Mouse (Mus musculus) granulocyte monocyte progenitor cell, adult 5-6 weeks (primary cell): ENCODE measurements around the gene Mest. TPM values are rescaled to one million over a fixed set of nuclear protein-coding genes. Genes with fewer than 3 reads are reported as not detected.
A peak's percentile ranks its signal among the peaks of the same experiment; 100 is the strongest.

Experiments
- ATAC-seq: replicated peaks from 2 replicates; pipeline ENCODE4 v1.8.0; 2016; ENCODE audit warnings: mild to moderate bottlenecking, moderate TSS enrichment, inconsistent platforms; ENCODE audit not compliant: poor library complexity, severe bottlenecking
- total RNA-seq, 2 experiments: library from RNA; stranded (forward) in 1 of 2; stranded (reverse) in 1 of 2; fragments of 200-712, 200-1000 nt in 1 of 2; fragments of >200 nt in 1 of 2; fragmentation: Nextera tagmentation in 1 of 2; gene quantifications; 2 replicates each; pipeline ENCODE4 v1.2.3; 2014 to 2017

Mest gene
- total RNA-seq, 2 experiments from 2014 or later, result not detected

DNA sequence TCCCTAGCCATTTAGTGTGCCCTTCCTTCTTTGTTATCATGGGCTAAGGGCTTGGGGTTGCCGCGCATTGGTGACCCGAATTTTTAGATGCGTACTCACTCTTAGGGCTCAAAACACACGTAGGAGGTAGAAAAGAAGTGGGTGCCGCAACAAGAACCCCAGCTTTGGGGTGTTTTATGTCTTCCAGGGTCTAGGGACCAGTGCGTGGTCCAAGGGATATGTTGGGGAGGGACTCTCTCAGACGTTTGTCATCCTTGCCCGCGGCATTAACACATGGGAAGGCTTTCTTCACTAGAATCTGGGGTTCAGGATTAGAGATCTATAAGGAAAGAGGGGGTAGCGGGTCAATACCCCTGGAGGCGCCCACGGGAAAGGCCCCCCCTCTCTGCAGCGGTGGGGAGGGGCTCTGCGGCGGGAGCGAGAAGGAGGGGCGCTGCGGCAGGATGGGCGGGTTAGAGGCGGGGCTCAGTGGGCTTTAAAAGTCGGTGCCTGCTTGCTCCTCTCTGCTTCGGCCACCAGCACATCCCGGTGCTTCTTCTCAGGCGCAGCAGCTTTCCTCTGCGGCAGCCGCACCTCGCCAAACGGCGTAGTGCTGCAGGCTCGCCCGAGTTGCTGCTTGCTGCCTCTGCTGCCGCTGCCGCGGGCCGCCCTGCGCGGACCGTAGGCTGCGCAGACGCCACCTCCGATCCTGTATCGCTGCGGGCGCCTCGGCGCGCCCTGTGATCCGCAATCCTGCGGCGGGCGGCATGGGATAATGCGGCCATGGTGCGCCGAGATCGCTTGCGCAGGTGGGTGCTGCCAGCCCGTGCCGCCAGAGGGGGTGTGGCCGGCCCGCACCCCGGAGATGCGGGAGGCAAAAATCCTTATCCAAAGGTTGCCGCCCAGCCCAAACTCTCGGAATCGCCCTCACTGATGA lies 14.5 kb downstream of the Mest start:
- ATAC-seq, result peak; percentile 23

DNA sequence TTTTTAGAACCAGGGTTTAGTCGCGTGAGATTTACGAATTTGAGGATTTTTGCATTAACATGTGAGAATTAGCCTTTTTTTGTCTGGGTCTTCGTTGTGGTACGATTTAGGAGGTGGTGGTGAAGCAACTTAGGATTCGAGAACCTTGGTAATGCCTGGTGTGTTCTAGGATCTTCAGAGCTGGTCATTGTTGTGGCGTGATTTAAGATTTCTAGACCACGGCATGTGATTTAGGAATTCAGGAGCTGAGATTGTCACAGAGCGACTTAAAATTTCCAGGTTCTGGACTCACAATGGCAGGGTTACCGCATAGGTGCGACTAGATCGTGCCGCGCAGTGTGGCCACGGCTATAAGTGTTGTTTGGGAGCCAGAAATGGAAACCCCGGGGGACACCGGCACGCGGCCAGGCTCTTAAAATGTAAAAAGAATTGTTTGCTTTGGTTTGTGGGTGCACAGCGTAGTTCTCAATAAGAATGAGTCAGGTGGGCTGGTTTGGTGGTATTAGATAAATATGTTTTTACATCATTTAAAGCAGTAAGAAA lies 15.2 kb downstream of the Mest start:
- no peak for ATAC-seq

GRCm38 (mm10) chr6:30739177-30739747 lies 15.9 kb downstream of the Mest start:
- no peak for ATAC-seq

GRCm38 (mm10) chr6:30744846-30745245 lies 21.5 kb downstream of the Mest start:
- ATAC-seq, result no peak

- ATAC-seq, result no peak
Measured at GRCm38 (mm10) chr6:30745591-30745990, 22.2 kb downstream of the Mest start.

GRCm38 (mm10) chr6:30747631-30748357 lies 24.4 kb downstream of the Mest start:
- ATAC-seq, result no peak

- ATAC-seq, result no peak
Measured at GRCm38 (mm10) chr6:30748358-30748910, 25.1 kb downstream of the Mest start.

- ATAC-seq, result no peak
Measured at GRCm38 (mm10) chr6:30749042-30749689, 25.8 kb downstream of the Mest start.

DNA sequence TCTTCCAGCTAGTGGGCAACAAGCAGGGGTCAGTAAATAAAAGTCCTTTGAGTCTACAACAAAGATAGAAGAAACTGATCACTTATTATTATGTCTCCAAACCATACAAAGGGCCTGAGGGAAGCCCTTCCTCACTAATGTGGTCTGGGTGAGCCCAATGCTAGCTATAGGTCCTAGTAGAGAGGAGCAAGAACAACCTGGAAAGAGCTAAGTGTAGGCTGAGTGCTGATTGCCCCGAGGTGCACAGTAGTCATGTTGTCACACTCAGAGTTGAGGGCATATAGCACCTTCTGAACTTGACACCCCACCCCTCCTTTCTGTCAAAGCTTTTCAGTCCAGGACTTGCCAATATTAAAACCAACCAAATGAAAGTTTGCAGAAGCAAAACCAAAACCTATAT lies 26.5 kb downstream of the Mest start:
- ATAC-seq, result no peak

GRCm38 (mm10) chr6:30750482-30750881 lies 27.1 kb downstream of the Mest start:
- no peak for ATAC-seq

DNA sequence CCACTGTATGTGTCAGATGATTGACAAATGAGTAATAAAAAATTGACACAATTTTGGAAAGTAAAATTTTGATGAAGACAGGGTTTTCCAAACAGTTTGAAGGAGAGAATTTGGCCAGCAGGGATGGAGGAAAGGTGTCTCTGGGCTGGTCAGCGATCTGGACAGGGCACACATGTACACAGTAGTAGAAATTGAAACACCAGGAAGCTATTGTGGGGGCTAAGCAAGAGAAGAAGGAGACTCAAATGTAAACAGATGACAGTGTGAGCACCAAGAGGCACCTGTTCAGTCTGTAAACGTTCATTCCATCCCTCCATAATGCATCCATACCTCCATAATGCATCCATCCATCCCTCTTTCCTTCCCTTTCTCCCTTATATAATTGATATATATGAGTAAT lies 27.9 kb downstream of the Mest start:
- ATAC-seq, result no peak

Other genes with a start within 250 kb of the Mest start
- 45.0 and 65.8 TPM in 2 replicates for gene Tmem209, start 213.8 kb upstream of the Mest start, total RNA-seq (2014; fragmentation: Nextera tagmentation)
- 34.0 and 38.2 TPM in 2 replicates for gene Tmem209, start 213.8 kb upstream of the Mest start, total RNA-seq (2017)
- not detected in 2 replicates for gene Ssmem1, start 213.7 kb upstream of the Mest start, total RNA-seq (2014; fragmentation: Nextera tagmentation)
- 0.21 TPM in 1 of 2 replicates, not detected in the other for gene Ssmem1, start 213.7 kb upstream of the Mest start, total RNA-seq (2017)
- not detected in 2 replicates for gene Cpa2, start 182.0 kb upstream of the Mest start, total RNA-seq (2014; fragmentation: Nextera tagmentation)
- gene Cpa2, start 182.0 kb upstream of the Mest start, total RNA-seq (2017), result 0.30 and 1.1 TPM in 2 replicates
- not detected in 2 replicates for gene Cpa4, start 155.2 kb upstream of the Mest start, total RNA-seq (2014; fragmentation: Nextera tagmentation)
- gene Cpa4, start 155.2 kb upstream of the Mest start, total RNA-seq (2017), result not detected in 2 replicates
- not detected in 2 replicates for gene Cpa5, start 112.5 kb upstream of the Mest start, total RNA-seq (2014; fragmentation: Nextera tagmentation)
- gene Cpa5, start 112.5 kb upstream of the Mest start, total RNA-seq (2017), result not detected in 2 replicates
- gene Cpa1, start 84.3 kb upstream of the Mest start, total RNA-seq (2014; fragmentation: Nextera tagmentation), result not detected in 2 replicates
- gene Cpa1, start 84.3 kb upstream of the Mest start, total RNA-seq (2017), result not detected in 2 replicates
- 3.4 and 3.7 TPM in 2 replicates for gene Cep41, start 29.8 kb upstream of the Mest start, total RNA-seq (2014; fragmentation: Nextera tagmentation)
- gene Cep41, start 29.8 kb upstream of the Mest start, total RNA-seq (2017), result 3.2 and 6.1 TPM in 2 replicates
- gene Copg2, start 173.2 kb downstream of the Mest start, total RNA-seq (2014; fragmentation: Nextera tagmentation), result 17.4 and 23.8 TPM in 2 replicates
- gene Copg2, start 173.2 kb downstream of the Mest start, total RNA-seq (2017), result 40.1 and 44.7 TPM in 2 replicates
- not detected in 2 replicates for gene Tsga13, start 192.0 kb downstream of the Mest start, total RNA-seq (2014; fragmentation: Nextera tagmentation)
- gene Tsga13, start 192.0 kb downstream of the Mest start, total RNA-seq (2017), result not detected in 2 replicates
- gene Klf14, start 235.5 kb downstream of the Mest start, total RNA-seq (2014; fragmentation: Nextera tagmentation), result not detected in 2 replicates
- not detected in 2 replicates for gene Klf14, start 235.5 kb downstream of the Mest start, total RNA-seq (2017)